Mouse (Mus musculus): ENCODE measurements around the gene Rrnad1.

The Rrnad1 gene

GRCm38 (mm10) chr3:87948378-87949265 is 18.1 kb upstream of the Rrnad1 start, which contains the start of gene Crabp2:
Gene Crabp2, plus strand, starts transcription at chr3:87948666.
- peak in 1 of 2 experiments; percentile 50 for DNase-seq

GRCm38 (mm10) chr3:87947811-87948199 is 17.3 kb upstream of the Rrnad1 start:
- no peak for DNase-seq

GRCm38 (mm10) chr3:87947056-87947810 is 16.7 kb upstream of the Rrnad1 start:
- peak; percentile 48 to 56 for DNase-seq

GRCm38 (mm10) chr3:87946541-87946860 is 16.0 kb upstream of the Rrnad1 start:
- no peak for DNase-seq

- DNase-seq = no peak
Measured at GRCm38 (mm10) chr3:87945781-87946540, 15.4 kb upstream of the Rrnad1 start.

GRCm38 (mm10) chr3:87944838-87945600 is 14.5 kb upstream of the Rrnad1 start:
- no peak for DNase-seq

- no peak for DNase-seq
Measured at GRCm38 (mm10) chr3:87943586-87943985, 13.1 kb upstream of the Rrnad1 start.

GRCm38 (mm10) chr3:87942471-87942870 is 12.0 kb upstream of the Rrnad1 start:
- DNase-seq = no peak

- DNase-seq = no peak
Measured at GRCm38 (mm10) chr3:87940611-87941010, 10.1 kb upstream of the Rrnad1 start.

- peak; percentile 94 to 96 for DNase-seq
Measured at GRCm38 (mm10) chr3:87935776-87936175, 5.3 kb upstream of the Rrnad1 start.

GRCm38 (mm10) chr3:87935201-87935600 is 4.7 kb upstream of the Rrnad1 start:
- DNase-seq = no peak

GRCm38 (mm10) chr3:87934501-87934900 is 4.0 kb upstream of the Rrnad1 start:
- DNase-seq = no peak

GRCm38 (mm10) chr3:87934026-87934425 is 3.5 kb upstream of the Rrnad1 start:
- DNase-seq = no peak

- DNase-seq = no peak
Measured at GRCm38 (mm10) chr3:87929341-87930077, 1.0 kb downstream of the Rrnad1 start.

- DNase-seq = no peak
Measured at GRCm38 (mm10) chr3:87927452-87927851, 3.1 kb downstream of the Rrnad1 start.

- no peak for DNase-seq
Measured at GRCm38 (mm10) chr3:87924996-87925395, 5.5 kb downstream of the Rrnad1 start.

GRCm38 (mm10) chr3:87920270-87920943 is 10.1 kb downstream of the Rrnad1 start:
- DNase-seq = no peak

GRCm38 (mm10) chr3:87919336-87920108 is 11.0 kb downstream of the Rrnad1 start, which contains the start of gene Mrpl24:
Gene Mrpl24, plus strand, starts transcription at chr3:87919506.
- peak; percentile 72 to 85 for DNase-seq

GRCm38 (mm10) chr3:87918551-87918950 is 12.0 kb downstream of the Rrnad1 start:
- DNase-seq = no peak

- no peak for DNase-seq
Measured at GRCm38 (mm10) chr3:87916990-87917389, 13.5 kb downstream of the Rrnad1 start.
